Mouse (Mus musculus) ES-Bruce4 (cell line): Measurements from ENCODE around the gene Agtrap. TPM values are rescaled to one million over a fixed set of nuclear protein-coding genes. Genes with fewer than 3 reads are reported as not detected.
A peak's percentile ranks its signal among the peaks of the same experiment; 100 is the strongest.

Experiments
- H3K27ac ChIP-seq: 2 replicates; pipeline ENCODE4 v1.5.1; 2012; ENCODE audit warnings: low read length, inconsistent platforms; ENCODE audit not compliant: insufficient read depth
- H3K27me3 ChIP-seq: 2 replicates; pipeline ENCODE4 v1.6.1; 2012; ENCODE audit warnings: mild to moderate bottlenecking, low read length, inconsistent platforms; ENCODE audit not compliant: control insufficient read depth, poor library complexity, insufficient read depth, severe bottlenecking
- H3K36me3 ChIP-seq: 2 replicates; pipeline ENCODE4 v1.6.1; 2012; ENCODE audit warnings: inconsistent platforms, mild to moderate bottlenecking, low read length, moderate library complexity; ENCODE audit not compliant: control insufficient read depth, poor library complexity, insufficient read depth, severe bottlenecking
- H3K4me1 ChIP-seq: one replicate; pipeline ENCODE4 v1.8.1; 2011; ENCODE audit warnings: low read length; ENCODE audit not compliant: control insufficient read depth, insufficient read depth
- H3K4me3 ChIP-seq: 2 replicates; pipeline ENCODE4 v1.5.1; 2011; ENCODE audit warnings: low read depth, mild to moderate bottlenecking, low read length
- H3K9ac ChIP-seq: 2 replicates; pipeline ENCODE4 v1.6.1; 2012; ENCODE audit warnings: low read depth, mild to moderate bottlenecking, inconsistent platforms; ENCODE audit not compliant: poor library complexity, severe bottlenecking
- H3K9me3 ChIP-seq: replicated peaks from 2 replicates; pipeline ENCODE4 v1.6.1; 2012; ENCODE audit warnings: mild to moderate bottlenecking, low read length, inconsistent platforms; ENCODE audit not compliant: control insufficient read depth, poor library complexity, insufficient read depth, severe bottlenecking
- CTCF ChIP-seq: IDR thresholded peaks from one replicate; pipeline ENCODE4 v1.8.1; 2011; ENCODE audit warnings: low read depth, low read length
- EP300 ChIP-seq: IDR thresholded peaks from 2 replicates; pipeline ENCODE4 v1.6.1; 2011; ENCODE audit warnings: low read depth, low read length; ENCODE audit not compliant: insufficient read depth
- POLR2A ChIP-seq: IDR thresholded peaks from one replicate; pipeline ENCODE4 v1.8.1; 2011; ENCODE audit warnings: low read length; ENCODE audit not compliant: insufficient read depth
- polyA plus RNA-seq: library from polyadenylated mRNA; stranded (reverse); fragments of >200 nt; gene quantifications from 2 replicates; pipeline ENCODE4 v1.2.4, GENCODE M21; 2011; ENCODE audit warnings: low read depth; ENCODE audit not compliant: missing spikeins, insufficient read depth, insufficient read length

Agtrap gene
- polyA plus RNA-seq, 1 experiment = 48.2 TPM

DNA sequence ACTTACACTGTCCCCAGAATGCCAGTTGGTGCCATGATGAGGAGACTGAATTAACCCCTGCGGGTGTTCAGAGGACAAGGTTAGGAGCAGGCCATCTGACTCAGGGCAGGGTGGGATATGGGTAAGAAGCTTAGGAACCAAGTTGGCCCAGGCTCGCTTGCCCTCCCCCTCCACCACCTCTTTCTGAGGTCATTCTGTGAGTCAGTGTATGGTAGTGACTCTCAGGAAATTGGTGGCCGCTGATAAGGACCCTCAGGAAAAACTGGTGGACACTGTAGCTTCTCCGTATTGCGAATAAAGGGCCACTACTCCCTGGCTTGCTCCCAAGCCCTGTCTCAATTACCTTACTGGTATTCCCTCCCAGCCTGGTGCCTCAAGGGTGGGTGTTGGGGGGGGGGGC lies 21.4 kb upstream of the Agtrap start:
- Histone ChIP-seq H3K27me3 (no peaks in the 10 kb centered on the region), H3K9ac (no peak overlapping the region), H3K4me3 (no peak overlapping the region), H3K4me1 (peaks cover 5% of the 10 kb centered on the region), H3K36me3 (no peaks in the 10 kb centered on the region), H3K27ac (no peak overlapping the region), H3K9me3 (no peaks in the 10 kb centered on the region)
- TF ChIP-seq CTCF = no peak
- TF ChIP-seq POLR2A = no peak
- TF ChIP-seq EP300 = no peak

DNA sequence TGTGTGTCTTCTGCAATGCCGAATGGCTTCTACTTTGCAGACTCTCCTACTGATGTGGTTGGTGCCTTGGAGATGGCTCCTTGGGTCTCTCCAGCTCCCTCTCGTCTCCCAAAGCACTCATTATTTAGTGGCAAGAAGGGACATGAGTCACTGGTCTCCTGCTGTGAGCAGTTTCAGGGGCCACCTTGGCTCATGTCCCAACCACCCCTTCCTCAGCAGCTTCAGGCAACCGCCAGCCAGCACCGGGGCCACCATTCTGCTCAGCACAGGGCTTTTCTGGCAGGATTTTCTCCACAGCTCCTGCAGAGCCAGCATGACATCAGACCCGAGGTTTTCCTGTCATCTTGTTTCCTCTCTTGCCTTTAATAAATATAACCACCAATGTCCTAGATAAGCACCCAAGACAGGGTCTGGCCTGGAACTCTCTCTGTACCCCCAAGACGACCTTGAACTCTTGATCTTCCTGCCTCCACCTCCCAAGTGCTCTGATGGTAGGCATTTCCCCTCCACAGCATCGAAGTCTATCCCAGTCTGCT lies 20.8 kb upstream of the Agtrap start:
- no peak overlapping the region for H3K4me3 ChIP-seq
- no peak overlapping the region for H3K9ac ChIP-seq
- H3K36me3 ChIP-seq = no peaks in the 10 kb centered on the region
- H3K4me1 ChIP-seq = peaks cover 5% of the 10 kb centered on the region
- H3K27me3 ChIP-seq = no peaks in the 10 kb centered on the region
- H3K9me3 ChIP-seq = no peaks in the 10 kb centered on the region
- H3K27ac ChIP-seq = no peak overlapping the region
- no peak for TF ChIP-seq EP300
- TF ChIP-seq CTCF = no peak
- no peak for TF ChIP-seq POLR2A

DNA sequence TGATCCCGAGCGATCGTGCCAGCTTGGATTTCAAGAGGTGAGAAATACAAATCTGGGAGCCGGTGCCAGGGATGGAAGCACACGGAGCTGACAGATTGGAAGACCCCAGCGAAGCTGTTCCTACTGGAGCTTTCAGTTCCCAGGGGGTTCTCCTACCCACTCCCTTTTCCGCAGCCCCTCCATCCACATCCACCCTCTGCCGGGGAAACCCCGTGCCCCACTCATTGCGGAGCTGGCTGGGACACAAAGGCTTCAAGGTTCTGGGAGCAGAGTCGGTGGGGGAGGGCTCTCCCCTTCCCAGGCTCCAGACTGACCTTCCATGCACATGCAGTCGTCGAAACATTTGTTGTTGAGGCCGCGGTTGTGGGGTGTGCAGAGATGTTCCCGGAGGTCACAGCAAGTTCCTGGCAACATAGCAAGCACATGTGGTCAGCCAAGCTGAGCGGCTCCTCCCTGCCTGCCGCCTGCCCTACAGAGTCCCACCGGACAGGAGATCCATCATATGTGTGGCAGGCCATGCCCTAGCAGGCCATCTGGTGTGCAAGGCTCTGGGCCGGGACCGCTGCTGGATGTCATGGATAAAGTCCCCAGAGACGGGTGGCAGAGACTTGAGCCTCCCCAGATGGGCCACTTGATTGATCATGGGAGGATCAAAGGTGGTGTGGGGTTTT lies 19.9 kb upstream of the Agtrap start:
- Histone ChIP-seq H3K36me3 (no peaks in the 10 kb centered on the region), H3K4me3 (peak overlapping the region; percentile 31)
- TF ChIP-seq EP300 (no peak), CTCF (no peak), POLR2A (no peak)

DNA sequence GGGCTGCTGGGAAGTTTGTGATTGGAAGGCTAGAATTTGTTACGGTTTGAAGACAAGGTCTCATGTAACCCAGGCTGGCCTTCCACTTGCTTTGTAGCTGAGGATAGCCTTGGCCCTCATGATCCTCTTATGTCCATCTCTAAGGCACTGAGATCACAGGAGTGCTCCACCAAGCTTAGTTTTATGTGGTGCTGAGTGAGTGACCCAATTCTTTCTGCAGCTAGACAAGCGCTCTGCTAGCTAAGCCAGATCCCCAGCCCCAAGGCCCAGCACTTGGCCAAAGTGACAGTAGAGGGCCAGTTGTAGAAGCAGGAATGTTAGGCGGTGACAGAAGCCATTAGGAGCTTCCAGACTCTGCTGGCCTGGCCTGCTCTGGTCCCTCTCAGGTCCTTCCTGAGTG lies 16.3 kb upstream of the Agtrap start:
- Histone ChIP-seq H3K27ac (no peak overlapping the region), H3K9ac (no peak overlapping the region), H3K4me3 (no peak overlapping the region), H3K4me1 (peaks cover 8% of the 10 kb centered on the region), H3K36me3 (no peaks in the 10 kb centered on the region), H3K9me3 (no peaks in the 10 kb centered on the region), H3K27me3 (no peaks in the 10 kb centered on the region)
- TF ChIP-seq POLR2A = no peak
- TF ChIP-seq EP300 = no peak
- TF ChIP-seq CTCF = no peak

More for the DNA sequence above, 19.9 kb upstream of the Agtrap start:
- peak overlapping the region; percentile 31 for H3K9ac ChIP-seq
- H3K27me3 ChIP-seq = no peaks in the 10 kb centered on the region
- peaks cover 5% of the 10 kb centered on the region for H3K4me1 ChIP-seq
- no peaks in the 10 kb centered on the region for H3K9me3 ChIP-seq
- H3K27ac ChIP-seq = no peak overlapping the region

- Histone ChIP-seq H3K27me3 (no peaks in the 10 kb centered on the region), H3K4me3 (peak overlapping the region; percentile 61), H3K27ac (peak overlapping the region; percentile 24)
Measured at GRCm38 (mm10) chr4:148101801-148102527, 14.1 kb upstream of the Agtrap start.

DNA sequence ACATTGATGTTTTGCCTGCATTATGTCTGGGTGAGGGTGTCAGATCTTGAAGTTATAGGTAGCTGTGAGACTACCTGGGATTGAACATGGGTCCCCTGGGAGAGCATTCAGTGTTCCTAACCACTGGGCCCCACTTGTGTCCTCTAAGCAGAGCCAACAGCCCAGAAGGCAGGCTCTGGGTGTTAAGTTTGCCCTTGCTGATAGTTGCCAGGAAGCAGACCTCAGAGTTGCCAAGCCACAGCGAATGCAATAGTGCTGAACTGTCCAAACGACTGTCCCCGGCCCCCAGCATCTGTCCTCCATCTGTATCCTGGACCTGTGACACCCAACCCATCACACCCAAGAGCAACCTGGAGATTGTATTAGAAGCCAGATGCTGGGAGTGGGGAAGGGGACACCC lies 10.8 kb upstream of the Agtrap start:
- Histone ChIP-seq H3K4me1 (peaks cover 3% of the 10 kb centered on the region), H3K27ac (no peak overlapping the region), H3K36me3 (no peaks in the 10 kb centered on the region), H3K9ac (no peak overlapping the region), H3K27me3 (no peaks in the 10 kb centered on the region), H3K9me3 (no peaks in the 10 kb centered on the region), H3K4me3 (no peak overlapping the region)
- no peak for TF ChIP-seq CTCF
- TF ChIP-seq POLR2A = no peak
- TF ChIP-seq EP300 = no peak

More at GRCm38 (mm10) chr4:148101801-148102527, 14.1 kb upstream of the Agtrap start:
- Histone ChIP-seq H3K9ac (peak overlapping the region; percentile 54), H3K4me1 (peaks cover 3% of the 10 kb centered on the region), H3K9me3 (no peaks in the 10 kb centered on the region), H3K36me3 (no peaks in the 10 kb centered on the region)
- TF ChIP-seq CTCF (peak; percentile 65), EP300 (0 out of 2 replicates have a peak, but pooled peaks have one; percentile 43), POLR2A (no peak)
